Mouse (Mus musculus) embryo, embryonic 9.5 days (tissue): Measurements from ENCODE around the gene Rhox7b.
"Not testable (repeated sequence)": the region's sequence is repeated elsewhere in the genome, so short reads cannot be mapped to it uniquely, and the experiment has no call there.

Experiments
- DNase-seq: peaks from one replicate; pipeline ENCODE4 v3.0.0-alpha.2; 2017; ENCODE audit errors: extremely low spot score

Gene Rhox7b

GRCm38 (mm10) chrX:37897132-37897531, at the start of gene Rhox7b:
Gene Rhox7b, minus strand, starts transcription at chrX:37897232.
- not testable (repeated sequence) for DNase-seq

DNA sequence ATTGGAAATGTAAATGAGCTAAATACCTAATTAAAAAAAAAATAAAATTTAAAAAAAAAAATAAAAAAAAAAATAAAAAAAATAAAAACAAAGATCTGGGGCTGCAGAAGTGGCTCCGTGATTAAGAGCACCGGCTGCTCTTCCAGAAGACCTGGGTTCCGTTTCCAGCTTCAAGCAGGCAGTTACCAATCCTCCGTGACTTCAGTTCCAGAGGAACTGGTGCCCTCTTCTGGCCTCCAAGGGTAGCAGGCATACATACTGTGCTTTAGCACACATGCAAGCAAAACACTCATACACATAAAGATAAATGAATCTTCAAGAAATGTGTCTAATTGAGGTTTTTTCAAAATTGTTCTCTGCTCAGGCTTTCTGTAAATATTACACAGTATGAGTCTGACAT, 19.3 kb upstream of the Rhox7b start:
- no peak for DNase-seq

DNA sequence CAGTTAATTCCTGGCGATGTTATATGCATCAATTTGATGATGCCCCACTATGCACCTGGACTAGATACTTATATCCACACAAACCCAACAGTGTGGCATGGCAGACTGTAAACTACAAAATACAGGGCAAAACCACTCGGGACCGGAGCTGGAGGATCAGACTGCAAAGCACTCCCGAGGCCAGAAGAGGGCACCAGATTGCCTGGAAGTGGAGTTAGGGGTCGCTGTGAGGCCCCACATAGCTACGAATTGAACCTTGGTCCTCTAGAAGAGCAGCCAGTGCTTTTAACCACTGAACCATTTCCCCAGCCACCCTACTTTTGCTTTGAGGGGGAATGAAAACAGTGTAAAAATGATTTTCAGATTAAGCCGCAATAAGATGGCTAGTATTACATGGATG, 11.5 kb upstream of the Rhox7b start:
- peak; percentile 5 for DNase-seq

DNA sequence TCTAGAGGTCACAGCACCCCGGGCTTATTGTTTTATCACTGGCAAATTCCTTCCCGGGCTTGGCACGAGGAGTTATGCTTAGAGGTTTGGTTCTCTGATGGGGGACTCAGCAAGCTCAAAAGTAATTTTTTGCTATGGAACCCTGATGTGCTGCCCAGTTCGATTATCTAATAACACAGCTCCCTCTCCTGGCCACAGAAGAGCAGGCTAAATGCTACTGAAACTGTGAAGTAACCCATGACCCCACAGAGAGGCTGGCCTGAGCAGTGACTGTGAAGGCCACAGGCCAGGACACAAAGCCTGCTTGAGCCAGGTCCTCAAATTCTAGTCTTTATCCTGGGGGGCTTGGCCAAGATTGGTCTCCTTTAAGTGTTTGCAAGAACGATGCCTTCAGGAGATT, 6.7 kb upstream of the Rhox7b start:
- DNase-seq, result no peak

GRCm38 (mm10) chrX:37901670-37902069, 4.6 kb upstream of the Rhox7b start, which contains the start of gene Rhox9:
Gene Rhox9, minus strand, starts transcription at chrX:37901770.
- not testable (repeated sequence) for DNase-seq

- DNase-seq, result no peak
Observed at GRCm38 (mm10) chrX:37878844-37879243, 18.2 kb downstream of the Rhox7b start, which contains the start of gene Rhox8. Gene Rhox8, minus strand, starts transcription at chrX:37878944.

- DNase-seq, result no peak
Observed at GRCm38 (mm10) chrX:37871641-37872040, 25.4 kb downstream of the Rhox7b start.
